Mouse (Mus musculus) small intestine, adult 2 months (tissue): ENCODE measurements around the gene Atf2. TPM values are rescaled to one million over a fixed set of nuclear protein-coding genes. Genes with fewer than 3 reads are reported as not detected.

Experiments
- H3K27ac ChIP-seq: fragments of 200-500 bp; 2 replicates; pipeline ENCODE4 v1.5.1; 2012; ENCODE audit warnings: low read depth, low read length, control low read depth, inconsistent platforms; ENCODE audit not compliant: insufficient read depth
- H3K27me3 ChIP-seq: fragments of 200-500 bp; 2 replicates; pipeline ENCODE4 v1.6.1; 2012; ENCODE audit warnings: mild to moderate bottlenecking, moderate library complexity, low read length, inconsistent platforms; ENCODE audit not compliant: control insufficient read depth, insufficient read depth
- H3K36me3 ChIP-seq: fragments of 200-500 bp; 2 replicates; pipeline ENCODE4 v1.6.1; 2012; ENCODE audit warnings: mild to moderate bottlenecking, low read length, control low read depth, inconsistent platforms; ENCODE audit not compliant: control insufficient read depth, insufficient read depth
- H3K4me1 ChIP-seq: fragments of 200-500 bp; 2 replicates; pipeline ENCODE4 v1.6.1; 2012; ENCODE audit warnings: low read length, inconsistent platforms, mixed read lengths; ENCODE audit not compliant: control insufficient read depth, insufficient read depth, insufficient read length
- H3K4me3 ChIP-seq: fragments of 200-500 bp; 2 replicates; pipeline ENCODE4 v1.5.1; 2012; ENCODE audit warnings: low read depth, mild to moderate bottlenecking, control low read depth, inconsistent platforms, low read length, moderate library complexity
- CTCF ChIP-seq: fragments of 200-500 bp; IDR thresholded peaks from 2 replicates; pipeline ENCODE4 v1.5.1; 2012; ENCODE audit warnings: low read depth, mild to moderate bottlenecking, control low read depth, inconsistent platforms, low read length, moderate library complexity, mixed read lengths; ENCODE audit not compliant: insufficient replicate concordance, insufficient read length; ENCODE audit errors: extremely low read depth
- POLR2A ChIP-seq: fragments of 200-500 bp; IDR thresholded peaks from 2 replicates; pipeline ENCODE4 v1.6.1; 2012; ENCODE audit warnings: low read depth, mild to moderate bottlenecking, control low read depth, inconsistent platforms, low read length, moderate library complexity
- WGBS: fragments of 180-500 bp; shearing (Covaris S2); methylation state at CpG from one replicate; pipeline ENCODE4 v1.1.7; 2018; 5-methylcytosine and 5-hydroxymethylcytosine counted together
- polyA plus RNA-seq: library from polyadenylated mRNA; depleted of rRNA; stranded (reverse); fragments of >200 nt; gene quantifications from 2 replicates; pipeline ENCODE4 v1.2.3, GENCODE M21; 2012

The Atf2 gene
- polyA plus RNA-seq, 1 experiment = 6.6 TPM

DNA sequence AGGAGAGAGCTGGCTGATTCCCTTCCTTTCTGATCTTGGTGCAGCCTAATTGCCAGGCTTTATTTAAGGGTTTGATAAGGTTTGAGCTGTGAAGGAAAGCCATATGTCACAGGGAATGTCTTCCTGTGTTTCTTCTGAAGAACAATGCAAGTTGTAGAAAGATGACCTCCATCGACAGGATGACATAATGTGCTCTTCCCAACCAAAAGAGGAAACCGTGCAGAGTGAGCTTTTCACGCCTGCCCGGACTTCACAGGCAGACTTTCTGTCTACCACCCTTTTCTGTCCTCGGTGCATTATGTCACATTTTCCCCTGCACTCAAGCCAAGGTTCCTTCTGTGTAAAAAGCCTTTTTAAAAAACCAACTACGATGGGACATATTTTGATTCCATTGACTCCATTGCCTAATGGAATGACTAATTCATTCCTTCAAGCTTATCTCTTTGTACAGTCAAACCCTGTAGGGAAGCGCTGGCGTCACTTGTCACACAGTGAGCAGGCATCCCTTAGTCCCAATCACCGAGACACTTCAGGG, 110.0 kb downstream of the Atf2 start:
- H3K36me3 ChIP-seq = no peaks in the 10 kb centered on the region
- TF ChIP-seq POLR2A = no peak
- no peak for TF ChIP-seq CTCF
- no peaks in the 10 kb centered on the region for H3K4me1 ChIP-seq
- H3K27me3 ChIP-seq = peaks cover 3% of the 10 kb centered on the region; the same call in 1 of the 2 replicates
- H3K4me3 ChIP-seq = no peak overlapping the region
- no peak overlapping the region for H3K27ac ChIP-seq
- 58% methylated on average over 9 of the region's 9 CpGs for WGBS

DNA sequence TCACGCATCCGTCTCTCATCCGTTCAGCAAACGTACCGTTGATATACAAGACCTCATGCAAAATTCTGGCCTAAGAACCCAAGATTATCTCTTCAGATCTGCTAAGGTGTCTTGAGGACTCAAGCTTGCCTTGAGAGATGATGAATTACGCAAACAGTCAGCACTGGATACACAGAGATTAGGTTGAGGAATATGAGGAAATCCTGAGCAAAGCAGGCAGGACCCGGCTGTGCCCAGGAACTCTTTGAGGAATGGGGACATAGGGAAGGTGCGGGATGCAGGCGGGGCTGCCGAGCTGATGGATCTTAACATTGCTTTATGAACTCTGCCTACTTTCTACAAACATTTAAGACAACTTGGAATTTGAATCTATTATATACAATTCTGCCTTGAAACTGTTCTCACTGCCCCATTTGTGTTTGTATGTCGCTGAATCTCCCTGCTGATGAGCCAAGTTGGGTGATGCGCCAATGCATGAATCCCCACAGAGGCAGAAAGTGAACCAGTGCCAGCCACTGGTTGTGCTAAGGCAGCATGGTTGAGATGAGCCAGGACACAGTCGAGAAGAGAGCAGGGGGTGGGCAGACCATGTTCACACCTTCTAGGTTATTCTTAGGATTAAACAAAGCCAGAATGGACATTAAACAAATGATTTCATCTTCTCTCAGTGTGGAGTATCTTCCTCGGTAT, 112.0 kb downstream of the Atf2 start:
- no peak overlapping the region for H3K4me3 ChIP-seq
- no peak for TF ChIP-seq POLR2A
- no peak for TF ChIP-seq CTCF
- WGBS = 76% methylated on average over 14 of the region's 14 CpGs
- no peak overlapping the region for H3K27ac ChIP-seq
- H3K36me3 ChIP-seq = no peaks in the 10 kb centered on the region
- peaks cover 16% of the 10 kb centered on the region for H3K27me3 ChIP-seq
- no peaks in the 10 kb centered on the region for H3K4me1 ChIP-seq

DNA sequence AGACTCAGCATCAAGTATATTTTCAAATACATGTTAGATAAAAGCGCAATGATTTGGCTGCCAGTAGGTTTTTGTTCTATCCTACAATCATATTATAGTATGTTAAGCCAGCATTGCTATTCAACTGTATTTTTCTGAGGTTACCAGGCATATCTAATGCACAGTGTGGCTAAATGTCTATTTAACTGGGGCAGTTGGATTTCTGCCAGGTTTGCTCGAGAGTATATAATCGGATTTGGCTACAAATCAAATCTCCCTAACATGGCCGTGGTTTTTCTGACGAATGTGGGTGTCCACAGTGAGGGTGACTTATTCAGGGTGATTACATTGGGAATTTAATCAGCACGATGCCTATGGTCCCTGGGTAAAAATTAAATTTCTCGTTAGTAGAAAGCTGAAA, 112.6 kb downstream of the Atf2 start:
- H3K27me3 ChIP-seq = peaks cover 22% of the 10 kb centered on the region
- no peaks in the 10 kb centered on the region for H3K4me1 ChIP-seq
- no peak for TF ChIP-seq POLR2A
- no peak for TF ChIP-seq CTCF
- H3K36me3 ChIP-seq = no peaks in the 10 kb centered on the region
- 52% methylated on average over 7 of the region's 7 CpGs for WGBS
- H3K4me3 ChIP-seq = no peak overlapping the region
- H3K27ac ChIP-seq = no peak overlapping the region

DNA sequence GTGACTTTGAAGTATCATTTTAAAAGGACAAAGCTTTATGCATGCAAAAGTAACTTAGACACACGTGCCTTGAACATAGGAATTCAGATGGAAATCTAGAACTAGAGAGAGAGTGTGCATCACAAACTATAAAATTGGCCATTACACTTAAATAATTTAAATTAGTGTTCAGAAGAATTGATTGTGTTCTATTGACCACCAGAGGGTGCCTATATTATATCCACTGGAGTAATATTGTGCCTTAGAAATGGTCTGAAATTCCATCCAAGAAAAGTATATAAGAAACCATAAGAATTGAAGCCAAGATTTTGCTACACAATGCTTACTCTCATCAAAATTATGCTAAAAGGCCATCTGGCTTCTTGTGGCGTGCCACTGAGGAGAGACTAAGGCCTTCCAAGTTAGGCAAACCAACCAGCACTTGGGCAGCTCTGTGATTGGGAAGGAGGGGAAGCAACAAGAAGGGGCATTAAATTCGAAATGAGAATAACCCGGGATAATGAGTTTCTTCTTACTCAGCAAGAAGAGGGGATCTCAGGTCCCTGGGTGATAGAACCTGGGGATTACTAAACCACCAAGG, 113.3 kb downstream of the Atf2 start:
- Histone ChIP-seq H3K4me3 (no peak overlapping the region), H3K36me3 (no peaks in the 10 kb centered on the region), H3K27me3 (peaks cover 27% of the 10 kb centered on the region), H3K4me1 (no peaks in the 10 kb centered on the region), H3K27ac (no peak overlapping the region)
- TF ChIP-seq CTCF = no peak
- no peak for TF ChIP-seq POLR2A
- WGBS = 70% methylated on average over 4 of the region's 4 CpGs

DNA sequence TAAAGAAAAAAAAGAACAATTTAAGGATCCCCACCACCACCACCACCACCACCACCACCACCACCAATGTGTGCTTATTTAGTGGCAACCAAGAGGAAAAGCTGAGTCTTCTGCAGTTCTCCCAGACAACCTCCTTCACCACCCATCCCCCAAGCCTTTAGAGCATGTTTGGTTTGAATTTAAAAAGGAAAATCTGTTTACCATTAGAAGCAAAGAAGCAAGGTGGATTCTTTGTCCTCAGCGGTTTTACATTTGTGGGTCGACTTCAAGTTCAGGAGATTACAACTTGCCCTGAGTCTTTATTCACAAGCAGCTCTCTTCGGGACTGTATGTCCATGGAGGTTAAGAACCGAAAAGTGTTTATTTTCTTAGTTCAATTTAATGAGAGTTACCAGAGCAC, 115.5 kb downstream of the Atf2 start:
- no peak overlapping the region for H3K4me3 ChIP-seq
- no peak overlapping the region for H3K27ac ChIP-seq
- WGBS = 52% methylated on average over 4 of the region's 4 CpGs
- no peaks in the 10 kb centered on the region for H3K4me1 ChIP-seq
- TF ChIP-seq POLR2A = no peak
- no peak for TF ChIP-seq CTCF
- no peaks in the 10 kb centered on the region for H3K36me3 ChIP-seq
- peaks cover 30% of the 10 kb centered on the region for H3K27me3 ChIP-seq

DNA sequence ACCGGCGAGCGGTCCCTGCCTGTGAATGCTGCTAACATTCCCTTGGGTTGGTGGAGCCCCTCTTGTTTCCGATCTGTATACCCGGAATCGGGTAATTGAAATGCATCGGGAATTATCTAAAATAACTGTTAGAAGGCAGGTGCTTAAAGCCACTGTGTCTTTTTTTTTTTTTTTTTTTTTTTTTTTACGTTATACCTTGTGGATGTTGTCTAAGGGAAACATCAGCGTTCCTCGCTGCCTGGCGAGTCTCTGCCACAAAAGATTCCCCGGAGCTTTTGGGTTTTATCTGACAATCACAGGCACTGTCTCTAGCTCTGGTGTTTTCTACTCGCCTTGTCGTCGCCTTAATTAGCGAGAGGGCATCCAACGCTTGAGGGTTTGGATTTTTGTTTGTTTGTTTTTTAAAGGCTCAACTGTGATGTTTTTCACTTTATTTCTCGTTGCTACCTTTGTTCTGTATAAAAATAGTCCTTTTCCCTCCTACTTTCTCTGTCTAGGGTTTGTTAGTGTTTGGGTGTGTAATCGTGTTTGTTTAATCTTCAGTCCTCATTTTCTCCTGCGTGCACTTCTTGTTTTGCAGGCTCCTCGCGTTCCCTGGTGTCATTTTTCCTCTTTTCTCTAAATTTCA, 116.6 kb downstream of the Atf2 start:
- no peaks in the 10 kb centered on the region for H3K36me3 ChIP-seq
- no peak overlapping the region for H3K27ac ChIP-seq
- no peaks in the 10 kb centered on the region for H3K4me1 ChIP-seq
- H3K27me3 ChIP-seq = peaks cover 30% of the 10 kb centered on the region
- 3% methylated on average over 22 of the region's 22 CpGs for WGBS
- TF ChIP-seq POLR2A (no peak), CTCF (no peak)
- peak overlapping the region; percentile 79 for H3K4me3 ChIP-seq
